Mouse (Mus musculus): ENCODE measurements around the gene Itprid2. TPM values are rescaled to one million over a fixed set of nuclear protein-coding genes. Genes with fewer than 3 reads are reported as not detected.
"Not testable (repeated sequence)": the region's sequence is repeated elsewhere in the genome, so short reads cannot be mapped to it uniquely, and the experiment has no call there.

The Itprid2 gene
- 2.6 and 6.6 TPM in 2 replicates for polyA plus RNA-seq (2012; rRNA removed)

GRCm38 (mm10) chr2:79634528-79635400 lies at the start of gene Itprid2:
Itprid2 (plus strand) TSS chr2:79635352.
- TF ChIP-seq CTCF (IDR thresholded peaks at IDR 0.05; ENCODE audit: borderline replicate concordance, extremely low read depth, insufficient read depth, insufficient read length) = no peak
- peak; percentile 85 for TF ChIP-seq POLR2A (IDR thresholded peaks at IDR 0.05; ENCODE audit: borderline replicate concordance, extremely low read depth, insufficient read depth, insufficient read length, poor library complexity, severe bottlenecking)
- DNase-seq (ENCODE audit: low read depth) = peak; percentile 98

- TF ChIP-seq CTCF (IDR thresholded peaks at IDR 0.05; ENCODE audit: borderline replicate concordance, extremely low read depth, insufficient read depth, insufficient read length) (no peak), POLR2A (IDR thresholded peaks at IDR 0.05; ENCODE audit: borderline replicate concordance, extremely low read depth, insufficient read depth, insufficient read length, poor library complexity, severe bottlenecking) (no peak)
- no peak for DNase-seq (ENCODE audit: low read depth)
Observed at GRCm38 (mm10) chr2:79596177-79596576, 39.0 kb upstream of the Itprid2 start.

- no peak for TF ChIP-seq POLR2A (IDR thresholded peaks at IDR 0.05; ENCODE audit: borderline replicate concordance, extremely low read depth, insufficient read depth, insufficient read length, poor library complexity, severe bottlenecking)
- no peak for TF ChIP-seq CTCF (IDR thresholded peaks at IDR 0.05; ENCODE audit: borderline replicate concordance, extremely low read depth, insufficient read depth, insufficient read length)
- peak; percentile 57 for DNase-seq (ENCODE audit: low read depth)
Observed at GRCm38 (mm10) chr2:79597090-79597489, 38.1 kb upstream of the Itprid2 start.

GRCm38 (mm10) chr2:79601109-79601508 lies 34.0 kb upstream of the Itprid2 start:
- not testable (repeated sequence) for DNase-seq (ENCODE audit: low read depth)

- peak; percentile 90 for DNase-seq (ENCODE audit: low read depth)
- TF ChIP-seq POLR2A (IDR thresholded peaks at IDR 0.05; ENCODE audit: borderline replicate concordance, extremely low read depth, insufficient read depth, insufficient read length, poor library complexity, severe bottlenecking) = no peak
- TF ChIP-seq CTCF (IDR thresholded peaks at IDR 0.05; ENCODE audit: borderline replicate concordance, extremely low read depth, insufficient read depth, insufficient read length) = no peak
Observed at GRCm38 (mm10) chr2:79601691-79602116, 33.4 kb upstream of the Itprid2 start.

GRCm38 (mm10) chr2:79602306-79602705 lies 32.8 kb upstream of the Itprid2 start:
- DNase-seq (ENCODE audit: low read depth) = peak; percentile 7
- TF ChIP-seq POLR2A (IDR thresholded peaks at IDR 0.05; ENCODE audit: borderline replicate concordance, extremely low read depth, insufficient read depth, insufficient read length, poor library complexity, severe bottlenecking) (no peak), CTCF (IDR thresholded peaks at IDR 0.05; ENCODE audit: borderline replicate concordance, extremely low read depth, insufficient read depth, insufficient read length) (no peak)

- no peak for DNase-seq (ENCODE audit: low read depth)
- TF ChIP-seq CTCF (IDR thresholded peaks at IDR 0.05; ENCODE audit: borderline replicate concordance, extremely low read depth, insufficient read depth, insufficient read length) = no peak
- no peak for TF ChIP-seq POLR2A (IDR thresholded peaks at IDR 0.05; ENCODE audit: borderline replicate concordance, extremely low read depth, insufficient read depth, insufficient read length, poor library complexity, severe bottlenecking)
Observed at GRCm38 (mm10) chr2:79603363-79603762, 31.8 kb upstream of the Itprid2 start.

- TF ChIP-seq CTCF (IDR thresholded peaks at IDR 0.05; ENCODE audit: borderline replicate concordance, extremely low read depth, insufficient read depth, insufficient read length) (no peak), POLR2A (IDR thresholded peaks at IDR 0.05; ENCODE audit: borderline replicate concordance, extremely low read depth, insufficient read depth, insufficient read length, poor library complexity, severe bottlenecking) (no peak)
- DNase-seq (ENCODE audit: low read depth) = no peak
Observed at GRCm38 (mm10) chr2:79606033-79606432, 29.1 kb upstream of the Itprid2 start.

- TF ChIP-seq POLR2A (IDR thresholded peaks at IDR 0.05; ENCODE audit: borderline replicate concordance, extremely low read depth, insufficient read depth, insufficient read length, poor library complexity, severe bottlenecking) (no peak), CTCF (IDR thresholded peaks at IDR 0.05; ENCODE audit: borderline replicate concordance, extremely low read depth, insufficient read depth, insufficient read length) (no peak)
- DNase-seq (ENCODE audit: low read depth) = no peak
Observed at GRCm38 (mm10) chr2:79607181-79607580, 28.0 kb upstream of the Itprid2 start.

- TF ChIP-seq CTCF (IDR thresholded peaks at IDR 0.05; ENCODE audit: borderline replicate concordance, extremely low read depth, insufficient read depth, insufficient read length) (no peak), POLR2A (IDR thresholded peaks at IDR 0.05; ENCODE audit: borderline replicate concordance, extremely low read depth, insufficient read depth, insufficient read length, poor library complexity, severe bottlenecking) (no peak)
- no peak for DNase-seq (ENCODE audit: low read depth)
Observed at GRCm38 (mm10) chr2:79608301-79609074, 26.7 kb upstream of the Itprid2 start.

- TF ChIP-seq POLR2A (IDR thresholded peaks at IDR 0.05; ENCODE audit: borderline replicate concordance, extremely low read depth, insufficient read depth, insufficient read length, poor library complexity, severe bottlenecking) = no peak
- TF ChIP-seq CTCF (IDR thresholded peaks at IDR 0.05; ENCODE audit: borderline replicate concordance, extremely low read depth, insufficient read depth, insufficient read length) = no peak
- no peak for DNase-seq (ENCODE audit: low read depth)
Observed at GRCm38 (mm10) chr2:79610894-79611293, 24.3 kb upstream of the Itprid2 start.
